Mouse (Mus musculus) lung, adult 10 weeks (tissue): Measurements from ENCODE around the gene Nipsnap3a. TPM values are rescaled to one million over a fixed set of nuclear protein-coding genes. Genes with fewer than 3 reads are reported as not detected.

ENCODE experiments used
- polyA plus RNA-seq: library from polyadenylated mRNA; stranded (reverse); fragments of 350-450 nt; fragmentation: Illumina TruSeq; extraction: RNeasy Lipid Tissue Mini Kit (QIAGEN cat#74804); gene quantifications from one replicate; pipeline ENCODE4 v1.2.3, GENCODE M21; 2014; ENCODE audit warnings: low read depth, low replicate concordance; ENCODE audit not compliant: insufficient read depth

Gene Nipsnap3a
- not detected for polyA plus RNA-seq

DNA sequence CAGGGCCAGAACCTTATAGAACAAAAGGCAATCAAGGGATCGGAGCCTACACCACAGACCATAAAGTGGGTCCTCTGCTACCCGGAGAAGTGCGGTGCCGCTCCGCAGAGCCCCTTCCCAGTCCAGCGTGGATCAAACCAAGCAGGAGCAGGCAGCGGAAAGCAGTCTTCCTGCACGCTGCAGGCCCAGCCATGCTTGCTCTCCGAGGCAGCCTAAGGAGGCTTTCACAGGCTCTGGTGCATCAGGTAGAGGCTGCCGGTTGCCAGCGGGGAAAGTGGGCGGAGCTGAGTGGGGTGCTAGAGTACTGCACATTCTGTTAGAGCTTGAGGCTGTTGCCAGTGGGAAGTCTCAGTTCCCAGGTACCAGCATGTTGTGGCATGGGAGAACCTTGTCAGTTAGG, at the start of gene Nipsnap3a:
TSS of gene Nipsnap3a (plus strand) at position 25 of the 400 bp plus-strand sequence.

GRCm38 (mm10) chr4:52964247-52964646, 24.8 kb upstream of the Nipsnap3a start, which contains the start of gene Olfr270:
TSS of gene Olfr270 (plus strand) at chr4:52964547.

GRCm38 (mm10) chr4:53011732-53012361, 22.8 kb downstream of the Nipsnap3a start, which contains the start of gene Nipsnap3b:
TSS of gene Nipsnap3b (plus strand) at chr4:53011880.

Other genes starting within 250 kb of the Nipsnap3a start
- gene Olfr275, start 174.7 kb upstream of the Nipsnap3a start, polyA plus RNA-seq = not detected
- gene Olfr273, start 130.0 kb upstream of the Nipsnap3a start, polyA plus RNA-seq = not detected
- gene Olfr272, start 70.1 kb upstream of the Nipsnap3a start, polyA plus RNA-seq = not detected
- not detected for gene Olfr270, start 24.7 kb upstream of the Nipsnap3a start, polyA plus RNA-seq
- gene Nipsnap3b, start 22.6 kb downstream of the Nipsnap3a start, polyA plus RNA-seq = 23.2 TPM
- gene Abca1, start 170.6 kb downstream of the Nipsnap3a start, polyA plus RNA-seq = 6.9 TPM